Comparison of ENCODE assay signal across 12 mouse cellular contexts in the genomic region with DNA sequence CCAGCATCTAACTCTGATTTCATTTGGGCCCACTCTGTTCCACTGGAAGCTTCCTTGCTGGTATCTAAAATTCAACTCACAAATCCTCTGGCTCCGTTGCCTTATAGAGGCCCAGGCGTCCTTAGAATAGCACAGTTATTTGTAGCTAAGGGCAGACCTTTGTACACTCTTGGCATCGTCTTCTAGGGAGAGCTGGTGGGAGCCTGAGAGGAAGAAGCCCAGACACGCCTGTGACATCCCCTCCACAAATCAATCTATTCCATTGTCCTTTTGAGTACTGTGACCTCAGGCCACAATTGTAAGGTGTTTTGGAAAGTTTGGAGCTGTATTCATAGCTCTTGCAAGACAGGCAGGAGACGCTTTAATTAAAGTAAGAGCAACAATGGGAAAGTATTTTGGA. TPM values are rescaled to one million over a fixed set of nuclear protein-coding genes. Genes with fewer than 3 reads are reported as not detected.
DNase-seq lines count a peak whose midpoint lies in the region; ATAC-seq and TF ChIP-seq lines count a peak whose summit lies in the region.
"Had no signal": no experiment of that assay in that cellular context is flagged by ENCODE, and none has a peak within 500 bp of the region (broad histone marks: within the 10 kb centered on the region; RNA-seq: fewer than 3 reads in every experiment).

No protein-coding gene starts in this region.

- peak; percentile 90 for TF ChIP-seq EP300 in lung, postnatal 0 days (IDR thresholded peaks at IDR 0.05)

- H3K27ac ChIP-seq in lung, postnatal 0 days (ENCODE audit: low read length): peak overlapping the region; percentile 76
- H3K27ac ChIP-seq in forebrain, embryonic 13.5 days: no peak overlapping the region
- H3K27ac ChIP-seq: embryonic facial prominence, embryonic 12.5 days; forebrain, embryonic 15.5 days had no signal

- H3K36me3 ChIP-seq in lung, postnatal 0 days (ENCODE audit: insufficient read depth, low read length): no peaks in the 10 kb centered on the region
- peaks cover 2% of the 10 kb centered on the region; the same call in 1 of the 2 replicates for H3K36me3 ChIP-seq in forebrain, embryonic 13.5 days (ENCODE audit: poor library complexity, severe bottlenecking)
- H3K36me3 ChIP-seq: embryonic facial prominence, embryonic 12.5 days; forebrain, embryonic 15.5 days had no signal

- ATAC-seq in lung, postnatal 0 days: peak; percentile 70
- ATAC-seq in forebrain, embryonic 13.5 days: no peak
- ATAC-seq: forebrain, embryonic 15.5 days had no signal

- H3K27me3 ChIP-seq in lung, postnatal 0 days (replicated peaks; ENCODE audit: insufficient read depth, low read length): no peaks in the 10 kb centered on the region
- no peaks in the 10 kb centered on the region for H3K27me3 ChIP-seq in forebrain, embryonic 13.5 days
- H3K27me3 ChIP-seq: embryonic facial prominence, embryonic 12.5 days; forebrain, embryonic 15.5 days had no signal

- TF ChIP-seq CTCF in lung, postnatal 0 days (IDR thresholded peaks at IDR 0.05): no peak

- no peaks in the 10 kb centered on the region for H3K9me3 ChIP-seq in lung, postnatal 0 days (ENCODE audit: low read length)
- H3K9me3 ChIP-seq in forebrain, embryonic 13.5 days (replicated peaks): peaks cover 19% of the 10 kb centered on the region

- no peak overlapping the region for H3K4me3 ChIP-seq in lung, postnatal 0 days (ENCODE audit: low read depth, low read length)
- H3K4me3 ChIP-seq in forebrain, embryonic 13.5 days: no peak overlapping the region
- H3K4me3 ChIP-seq: embryonic facial prominence, embryonic 12.5 days; forebrain, embryonic 15.5 days had no signal

- peaks cover 4% of the 10 kb centered on the region; the same call in 1 of the 2 replicates for H3K4me1 ChIP-seq in lung, postnatal 0 days (ENCODE audit: insufficient read depth, low read depth, low read length)
- no peaks in the 10 kb centered on the region for H3K4me1 ChIP-seq in forebrain, embryonic 13.5 days
- H3K4me1 ChIP-seq: forebrain, embryonic 15.5 days had no signal

- 59% methylated on average over 5 of the region's 5 CpGs for WGBS in lung, postnatal 0 days
- 90% methylated on average over 5 of the region's 5 CpGs for WGBS in forebrain, embryonic 13.5 days

- H3K9ac ChIP-seq in lung, postnatal 0 days (replicated peaks; ENCODE audit: low read depth): no peak overlapping the region
- no peak overlapping the region for H3K9ac ChIP-seq in forebrain, embryonic 13.5 days
- H3K9ac ChIP-seq: embryonic facial prominence, embryonic 12.5 days; forebrain, embryonic 15.5 days had no signal

- peak; percentile 18 for DNase-seq in gastrocnemius, postnatal 25 days
- no peak for DNase-seq in gastrocnemius, postnatal 4 days (ENCODE audit: low spot score in 2 of 2)
- DNase-seq in lung, postnatal 0 days (ENCODE audit: low spot score): peak; percentile 64
- DNase-seq in lung, postnatal 14 days: no peak
- DNase-seq in kidney, postnatal 10 days: peak; percentile 57
- no peak for DNase-seq in cerebellum, adult 18-20 months
- DNase-seq in cerebellum, adult 9-10 months: no peak
- DNase-seq: adrenal gland, postnatal 25 days; cerebellum, adult 2 months had no signal

- no peak overlapping the region for H3K4me2 ChIP-seq in lung, postnatal 0 days (replicated peaks; ENCODE audit: low read depth, low read length)
- H3K4me2 ChIP-seq in forebrain, embryonic 13.5 days: no peak overlapping the region
- H3K4me2 ChIP-seq: embryonic facial prominence, embryonic 12.5 days; forebrain, embryonic 15.5 days had no signal

RNA-seq across cellular contexts. Expression of gene Plpp1, which starts 36.0 kb away (rescaled TPM):
- 10 to 100 TPM; 35.9 to 43.0 TPM for total RNA-seq in gastrocnemius, postnatal 25 days (2021)
- 100 to 1,000 TPM; 104 to 108 TPM for total RNA-seq in gastrocnemius, postnatal 4 days (2021)
- polyA plus RNA-seq in lung, postnatal 0 days (2015; fragmentation: Nextera tagmentation; extraction: Ambion mirVana): 247 and 292 TPM in 2 replicates
- polyA plus RNA-seq in forebrain, embryonic 13.5 days (2015; fragmentation: Nextera tagmentation; extraction: Ambion mirVana): 20.6 and 27.0 TPM in 2 replicates

Comparison
In these comparisons a context has a peak if more than half of its experiments do, and no peak if none do; other contexts are left out.
1. DNase-seq: peak in gastrocnemius, postnatal 25 days (single experiment), lung, postnatal 0 days (single experiment) and kidney, postnatal 10 days (single experiment); none in gastrocnemius, postnatal 4 days (0 of 2), lung, postnatal 14 days (single experiment), cerebellum, adult 18-20 months (0 of 2) and cerebellum, adult 9-10 months (single experiment).